Mouse (Mus musculus) C2C12 (cell line): ENCODE measurements around the gene Prpf4b. TPM values are rescaled to one million over a fixed set of nuclear protein-coding genes. Genes with fewer than 3 reads are reported as not detected.
"Not testable (repeated sequence)": the region's sequence is repeated elsewhere in the genome, so short reads cannot be mapped to it uniquely, and the experiment has no call there.

Experiments used
- H3K27me3 ChIP-seq: one replicate; pipeline ENCODE4 v1.6.1; 2011; ENCODE audit not compliant: control insufficient read depth, insufficient read depth, insufficient read length
- H3K36me3 ChIP-seq: one replicate; pipeline ENCODE4 v1.6.1; 2011; ENCODE audit not compliant: control insufficient read depth, insufficient read depth
- H3K4me3 ChIP-seq: one replicate; pipeline ENCODE4 v1.5.1; 2011; ENCODE audit warnings: mild to moderate bottlenecking, control low read depth; ENCODE audit not compliant: poor library complexity, insufficient read depth, severe bottlenecking
- H3K79me2 ChIP-seq: one replicate; pipeline ENCODE4 v1.6.1; 2011; ENCODE audit not compliant: control insufficient read depth, insufficient read depth
- H3K79me3 ChIP-seq: one replicate; pipeline ENCODE4 v1.6.1; 2011; ENCODE audit warnings: low read depth, control low read depth
- H3ac ChIP-seq: one replicate; pipeline ENCODE3; 2011; ENCODE audit warnings: low read depth; ENCODE audit not compliant: control insufficient read depth, insufficient read length
- CEBPB ChIP-seq: IDR thresholded peaks from one replicate; pipeline ENCODE4 v1.6.1; 2011; ENCODE audit warnings: low read depth, mild to moderate bottlenecking, control low read depth, moderate library complexity
- CTCF ChIP-seq: IDR thresholded peaks from one replicate; pipeline ENCODE4 v1.5.1; 2011; ENCODE audit not compliant: control insufficient read depth, insufficient read depth, insufficient read length
- FOSL1 ChIP-seq: IDR thresholded peaks from one replicate; pipeline ENCODE4 v1.8.0; 2011; ENCODE audit warnings: mild to moderate bottlenecking, low read length; ENCODE audit not compliant: poor library complexity, insufficient read depth, severe bottlenecking
- MAX ChIP-seq: IDR thresholded peaks from one replicate; pipeline ENCODE4 v1.6.1; 2011; ENCODE audit warnings: mild to moderate bottlenecking, control low read depth
- MYOD1 ChIP-seq: IDR thresholded peaks from one replicate; pipeline ENCODE4 v1.6.1; 2011; ENCODE audit warnings: low read depth; ENCODE audit not compliant: control insufficient read depth, insufficient read length
- MYOG ChIP-seq: IDR thresholded peaks from one replicate; pipeline ENCODE4 v1.6.1; 2011; ENCODE audit not compliant: control insufficient read depth, insufficient read length; ENCODE audit errors: extremely low read depth
- USF1 ChIP-seq: IDR thresholded peaks from one replicate; pipeline ENCODE4 v1.6.1; 2011; ENCODE audit warnings: low read depth, mild to moderate bottlenecking, control low read depth, moderate library complexity
- polyA plus RNA-seq: library from polyadenylated mRNA; unstranded; fragments of >200 nt; fragmentation: generic; extraction: Trizol; gene quantifications from one replicate; pipeline ENCODE4 v1.2.1, GENCODE M21; 2012; ENCODE audit warnings: missing spikeins

Gene Prpf4b
- polyA plus RNA-seq, 1 experiment: 8.5 TPM

DNA sequence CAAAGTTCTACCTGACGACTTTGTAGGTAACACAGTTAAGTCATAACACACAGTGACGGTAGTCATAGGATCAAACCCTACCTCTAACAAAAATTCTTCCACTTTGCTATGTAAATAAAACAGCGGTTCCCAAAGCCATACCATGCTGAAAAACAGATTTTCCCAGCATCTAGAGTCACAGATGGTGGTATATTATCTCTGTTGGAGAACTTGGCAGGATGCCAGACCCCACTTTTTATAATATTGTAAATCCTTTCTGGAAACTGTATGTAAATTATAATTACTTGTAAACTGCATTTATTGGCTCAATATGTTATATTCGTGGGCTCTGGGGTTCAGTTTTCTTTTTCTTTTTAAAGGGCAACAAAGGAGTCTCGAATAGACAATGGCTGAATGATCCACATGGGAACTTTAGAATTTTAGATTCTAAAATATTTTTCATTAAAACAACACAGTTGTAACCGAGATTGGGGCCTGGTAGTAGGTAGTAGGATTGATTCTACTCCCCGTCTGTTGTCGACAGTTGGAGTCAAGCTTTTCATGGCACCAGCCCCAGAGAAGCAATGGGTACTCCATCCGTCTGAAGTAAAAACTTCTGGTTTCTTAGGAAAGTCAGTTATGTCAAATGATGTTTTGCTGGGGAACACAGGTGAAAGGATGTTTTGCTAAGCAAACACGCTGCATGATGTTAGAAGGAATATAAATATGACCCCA lies 60.0 kb downstream of the Prpf4b start:
- Histone ChIP-seq H3K27me3 (peaks cover 7% of the 10 kb centered on the region), H3ac (no peak overlapping the region), H3K79me2 (no peaks in the 10 kb centered on the region), H3K4me3 (no peak overlapping the region), H3K36me3 (no peaks in the 10 kb centered on the region), H3K79me3 (no peaks in the 10 kb centered on the region)
- TF ChIP-seq MYOG (no peak), MYOD1 (no peak), CEBPB (no peak), USF1 (no peak), FOSL1 (no peak)

DNA sequence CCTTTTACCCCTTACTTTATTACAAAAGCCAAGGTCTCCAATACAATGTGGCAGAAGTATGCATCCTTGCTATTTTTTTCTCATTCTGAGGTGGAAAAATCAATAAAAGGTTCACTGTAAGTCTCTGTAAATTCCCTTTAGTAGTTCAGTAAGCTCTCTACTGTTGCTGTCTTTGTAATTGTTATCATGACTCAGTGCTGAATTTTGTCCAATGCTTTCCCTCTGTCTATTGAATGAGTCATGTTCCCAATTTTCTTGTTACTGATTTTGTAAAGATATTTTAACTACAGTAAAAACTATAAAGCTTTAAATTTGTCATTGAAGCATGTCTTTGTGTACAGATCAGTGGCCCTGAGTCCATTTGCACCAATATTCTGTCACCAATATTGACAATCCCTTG lies 67.3 kb downstream of the Prpf4b start:
- TF ChIP-seq MYOD1 (no peak), MAX (no peak), FOSL1 (no peak), CEBPB (no peak), CTCF (no peak), USF1 (no peak), MYOG (no peak)
- no peaks in the 10 kb centered on the region for H3K36me3 ChIP-seq
- H3K79me3 ChIP-seq: no peaks in the 10 kb centered on the region
- H3ac ChIP-seq: no peak overlapping the region
- no peak overlapping the region for H3K4me3 ChIP-seq
- H3K27me3 ChIP-seq: no peaks in the 10 kb centered on the region
- H3K79me2 ChIP-seq: no peaks in the 10 kb centered on the region

DNA sequence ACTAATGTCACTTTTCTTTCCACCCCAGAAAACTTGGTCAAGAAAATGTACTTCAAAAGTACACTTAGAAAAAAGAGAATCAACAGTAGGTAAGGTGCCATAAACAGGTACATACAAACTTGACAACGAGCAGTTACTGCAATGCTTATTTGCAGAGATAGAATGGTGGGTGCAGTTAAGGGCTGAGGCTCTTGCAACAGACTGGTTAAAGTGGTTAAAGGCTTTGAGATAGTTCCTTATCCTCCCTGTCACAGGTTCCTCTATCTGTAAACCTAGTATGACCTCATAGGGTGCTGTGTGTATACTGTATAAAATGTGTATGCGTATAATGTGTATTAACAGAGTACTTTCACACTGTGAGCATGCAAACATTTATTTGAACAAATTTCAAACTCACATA lies 76.3 kb downstream of the Prpf4b start:
- H3K36me3 ChIP-seq, H3K27me3 ChIP-seq, H3K79me3 ChIP-seq, H3K79me2 ChIP-seq, H3ac ChIP-seq, H3K4me3 ChIP-seq: not testable (repeated sequence)

Other genes starting within 250 kb of the Prpf4b start
- 29.7 TPM for gene Pxdc1, start 221.8 kb upstream of the Prpf4b start, polyA plus RNA-seq
- gene Fam50b, start 140.5 kb upstream of the Prpf4b start, polyA plus RNA-seq: not detected
- not detected for gene Fam217a, start 49.0 kb downstream of the Prpf4b start, polyA plus RNA-seq
- gene 4933417A18Rik, start 49.1 kb downstream of the Prpf4b start, polyA plus RNA-seq: not detected
- gene Eci3, start 88.5 kb downstream of the Prpf4b start, polyA plus RNA-seq: not detected
- 61.8 TPM for gene Eci2, start 151.8 kb downstream of the Prpf4b start, polyA plus RNA-seq